Mouse (Mus musculus): ENCODE results near the gene Rpl34.

DNA sequence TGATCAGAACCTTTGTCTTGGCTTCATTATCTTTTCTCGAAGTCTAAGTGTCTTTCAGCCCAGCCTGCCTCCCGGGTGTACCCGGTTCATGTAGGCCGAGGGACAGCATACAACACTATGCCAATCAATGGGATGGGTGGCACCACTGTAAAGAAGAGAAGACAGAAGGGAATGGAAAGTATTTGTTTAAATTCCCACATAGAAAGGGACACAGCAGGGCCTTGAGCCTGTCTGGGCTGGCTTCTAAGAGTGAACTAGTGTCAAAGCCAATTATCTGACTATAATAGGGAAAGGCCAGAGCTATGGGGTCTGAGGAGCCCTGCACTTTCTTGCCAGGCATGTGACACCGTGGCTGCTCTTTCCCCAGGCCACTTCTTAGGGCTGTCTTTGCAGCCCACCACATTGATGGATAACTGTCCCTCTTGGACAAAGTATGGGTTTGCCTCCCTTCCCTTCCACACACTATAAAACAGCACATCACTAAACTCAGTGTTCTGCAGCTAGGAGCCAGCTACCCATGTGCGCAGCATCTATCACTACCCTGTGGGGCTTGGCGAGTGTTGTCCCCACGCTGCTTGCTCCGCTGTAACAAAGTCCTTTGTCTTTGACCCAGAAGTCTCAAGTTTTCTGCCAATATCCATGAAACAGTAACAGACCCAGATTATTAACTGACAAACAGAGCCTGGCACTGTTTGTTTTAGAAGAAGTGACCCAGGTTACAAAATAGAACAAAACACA is 45.8 kb downstream of the Rpl34 start:
- TF ChIP-seq MYOD1 (IDR thresholded peaks at IDR 0.05; ENCODE audit: control insufficient read depth in 1 of 3, insufficient read length in 2 of 3, low read depth in 2 of 3) (no peak), USF1 (IDR thresholded peaks at IDR 0.05; ENCODE audit: low read depth) (no peak)
